Mouse (Mus musculus) kidney, adult 9 months (tissue): ENCODE results near the gene Cela1.

Experiments used
- DNase-seq: peaks from one replicate; pipeline ENCODE4 v3.0.0; 2022

Cela1 gene

DNA sequence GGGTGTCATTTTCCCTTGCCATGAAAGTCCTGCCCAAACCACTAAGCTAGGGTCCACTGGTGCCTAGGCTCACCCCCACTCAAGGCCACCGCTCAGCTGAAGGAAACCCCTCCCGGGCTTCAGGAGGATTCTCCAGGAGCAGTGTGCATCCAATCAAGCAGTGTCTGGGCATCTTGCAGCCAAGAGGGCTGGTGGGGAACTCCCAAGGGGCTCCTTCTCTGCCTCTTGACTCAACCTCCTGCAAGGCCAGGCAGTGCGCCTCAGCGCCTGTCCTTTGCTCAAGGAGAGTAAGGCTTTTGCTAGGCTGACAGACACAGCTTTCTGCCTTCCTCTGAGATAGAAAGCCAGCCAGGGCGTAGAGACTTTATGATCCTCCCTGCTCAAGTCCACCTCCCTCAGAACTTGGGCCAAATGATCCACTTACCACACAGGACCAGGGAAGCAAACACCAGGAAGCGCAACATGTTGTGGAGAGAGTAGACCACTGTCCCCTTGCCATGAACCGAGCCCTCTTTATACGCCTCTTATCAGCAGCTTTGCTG lies at the start of gene Cela1:
Gene Cela1, minus strand, starts transcription at position 492 of the 542 bp plus-strand sequence.
- no peak for DNase-seq

DNA sequence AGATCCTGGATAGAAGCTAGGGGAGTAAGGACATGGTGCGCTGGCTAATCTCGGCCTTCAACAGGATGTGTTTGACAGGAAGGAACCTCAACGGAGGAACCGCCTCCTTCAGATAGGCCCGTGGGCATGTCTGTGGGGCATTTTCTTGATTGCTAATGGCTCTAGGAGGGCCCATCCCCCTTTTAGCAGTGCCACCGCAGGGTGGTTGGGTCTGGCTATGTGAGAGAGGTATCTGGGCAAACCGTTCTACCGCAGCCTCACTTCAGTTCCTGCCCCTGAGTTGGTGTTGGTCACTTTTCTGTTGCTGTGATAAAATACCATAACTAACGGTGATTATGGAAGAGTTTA lies 48.2 kb upstream of the Cela1 start:
- DNase-seq: no peak

DNA sequence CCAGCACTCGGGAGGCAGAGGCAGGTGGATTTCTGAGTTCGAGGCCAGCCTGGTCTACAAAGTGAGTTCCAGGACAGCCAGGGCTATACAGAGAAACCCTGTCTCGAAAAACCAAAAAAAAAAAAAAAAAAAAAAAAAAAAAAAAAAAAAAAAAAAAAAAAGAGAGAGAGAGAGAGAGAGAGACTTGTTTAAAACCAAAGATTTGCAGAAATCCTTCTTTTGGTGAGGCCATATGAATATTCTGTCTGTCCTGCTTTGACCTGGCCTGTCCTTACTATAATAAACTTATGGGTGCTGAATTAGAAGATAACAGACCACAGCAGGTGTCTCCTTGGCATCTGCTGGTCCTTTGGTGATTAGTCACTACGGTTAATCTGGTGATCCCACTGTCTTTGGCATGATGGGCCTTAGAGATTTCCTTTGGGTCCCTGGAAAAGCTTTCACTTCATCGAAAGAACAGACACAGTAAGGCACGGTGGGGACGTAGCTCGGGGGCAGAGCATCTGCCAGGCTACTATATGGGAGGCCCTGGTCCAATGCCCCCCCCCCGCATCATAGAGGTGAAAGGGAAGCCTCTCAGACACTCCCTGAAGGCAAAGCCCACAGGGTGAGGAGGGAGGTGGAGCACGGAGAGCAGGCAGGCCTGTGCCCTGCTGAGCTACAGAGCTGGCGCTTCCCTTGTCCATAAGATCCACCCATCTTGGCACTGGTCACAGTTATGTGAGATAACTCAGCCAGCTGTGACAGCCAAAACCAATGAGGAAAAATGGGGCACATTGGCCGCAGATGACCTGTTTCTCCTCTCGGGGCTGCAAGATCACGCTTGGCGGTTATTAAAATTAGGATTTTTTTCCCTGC lies 47.6 kb upstream of the Cela1 start:
- no peak for DNase-seq

DNA sequence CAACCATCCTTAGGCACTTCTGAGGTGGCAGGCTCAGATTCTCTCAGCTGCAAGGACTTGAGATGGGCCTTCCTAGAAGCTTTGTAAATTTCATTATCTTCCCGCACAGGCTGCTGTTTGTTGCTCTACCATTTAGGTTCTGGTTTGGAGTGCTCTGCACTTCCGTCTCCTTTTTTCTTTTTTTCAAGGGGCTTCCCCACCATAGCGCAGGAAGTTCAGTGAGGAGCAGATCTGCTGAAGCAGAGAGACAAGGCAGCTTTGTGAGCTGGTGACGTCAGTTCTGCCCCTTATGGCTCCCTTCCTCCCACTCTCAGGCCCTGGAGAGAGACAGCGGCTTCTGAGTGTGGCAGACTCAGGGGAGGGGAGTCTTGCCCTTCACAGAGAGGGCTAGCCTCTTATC lies 44.9 kb upstream of the Cela1 start:
- no peak for DNase-seq

DNA sequence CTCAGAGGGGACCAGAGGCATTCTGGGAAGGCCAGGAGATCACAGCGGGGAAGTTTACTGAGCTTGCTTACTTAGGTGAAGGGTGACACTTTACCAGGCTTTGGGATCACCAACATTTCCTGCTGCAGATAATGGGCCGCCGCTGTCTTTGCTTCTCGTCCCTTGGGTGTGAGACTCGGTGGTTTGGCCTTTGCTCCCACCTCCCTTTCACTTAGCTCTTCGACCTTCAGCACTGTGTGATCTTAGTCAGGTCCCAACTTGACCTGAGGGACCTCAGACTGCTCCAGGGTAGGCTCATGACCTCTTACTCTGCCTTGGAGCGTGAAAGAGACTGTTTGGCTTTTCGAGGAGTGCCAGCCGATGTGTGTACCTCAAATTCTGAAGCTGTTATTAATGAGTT lies 43.4 kb upstream of the Cela1 start:
- no peak for DNase-seq

DNA sequence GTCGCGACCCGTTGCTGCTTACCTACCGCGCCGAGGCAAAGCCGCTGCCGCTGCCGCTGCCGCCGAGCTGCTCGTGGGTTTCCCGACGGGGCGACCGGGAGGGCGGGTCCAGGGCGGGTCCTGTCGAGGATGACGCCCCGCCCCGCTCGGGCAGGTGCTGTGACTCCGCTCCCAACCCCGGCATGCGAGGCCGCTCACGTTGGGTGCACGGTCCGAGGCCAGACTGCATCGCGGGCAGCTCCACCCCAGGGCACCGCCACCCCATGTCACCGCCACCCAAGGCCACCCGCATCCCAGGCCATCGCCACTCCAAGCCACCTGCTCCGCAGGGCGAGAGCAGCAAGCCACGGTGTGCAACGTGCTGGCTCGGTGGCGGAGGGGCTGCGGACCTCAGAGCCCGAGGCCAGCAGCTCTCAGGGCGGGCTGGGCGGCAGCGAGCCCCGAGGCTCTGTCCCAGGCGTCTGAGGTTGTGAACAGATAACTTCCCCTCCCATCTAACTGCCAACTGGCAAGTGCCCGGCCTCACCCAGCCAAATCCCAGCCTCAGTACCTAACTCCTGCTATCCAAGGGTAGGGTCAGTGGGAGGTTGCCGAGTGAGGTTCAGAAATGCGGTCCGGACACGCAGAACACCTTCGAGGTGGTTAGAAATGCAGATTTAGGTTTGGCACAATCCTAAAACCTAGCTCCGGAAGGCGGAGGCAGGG lies 41.7 kb upstream of the Cela1 start, which contains the start of gene Galnt6:
Gene Galnt6, minus strand, starts transcription at position 96 of the 705 bp plus-strand sequence.
- no peak for DNase-seq

DNA sequence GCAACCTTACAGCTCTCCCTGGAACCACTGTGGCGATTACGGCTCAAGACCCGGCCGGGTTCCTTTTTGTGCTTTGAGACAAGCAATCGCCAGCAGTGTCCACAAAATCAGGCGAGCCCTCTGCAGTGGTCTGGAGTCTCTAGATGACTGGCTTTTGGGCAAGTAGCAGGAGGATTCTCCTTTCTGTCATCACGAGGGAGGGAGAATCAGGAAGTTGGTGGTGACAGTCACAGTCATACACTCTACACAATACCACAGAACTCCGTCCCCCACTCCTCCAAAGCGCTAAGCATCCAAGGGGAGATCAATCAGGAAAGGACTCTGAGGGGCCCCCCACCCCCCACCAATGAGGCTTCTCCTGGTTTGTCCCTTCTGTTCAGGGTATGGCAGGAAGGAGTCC lies 40.9 kb upstream of the Cela1 start:
- DNase-seq: no peak

DNA sequence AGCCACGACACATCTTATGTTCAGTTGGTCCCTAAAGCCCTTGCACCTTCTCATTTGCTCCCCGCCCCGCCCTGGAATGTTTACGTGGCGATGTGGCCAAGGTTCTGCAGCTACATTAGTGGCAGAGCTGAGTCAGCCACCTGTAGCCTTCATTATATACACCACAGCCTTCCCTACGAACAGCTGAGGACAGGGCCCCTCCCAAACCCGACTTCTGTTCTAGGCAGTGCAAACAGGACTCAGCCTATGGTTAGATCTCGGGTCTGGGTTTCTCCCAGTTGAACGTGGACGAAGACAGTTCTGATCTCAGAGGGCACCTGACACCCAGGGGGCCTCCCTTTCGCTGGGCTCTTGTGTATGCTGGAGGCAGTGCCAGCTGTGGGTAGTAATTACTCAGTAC lies 40.1 kb upstream of the Cela1 start:
- DNase-seq: no peak

DNA sequence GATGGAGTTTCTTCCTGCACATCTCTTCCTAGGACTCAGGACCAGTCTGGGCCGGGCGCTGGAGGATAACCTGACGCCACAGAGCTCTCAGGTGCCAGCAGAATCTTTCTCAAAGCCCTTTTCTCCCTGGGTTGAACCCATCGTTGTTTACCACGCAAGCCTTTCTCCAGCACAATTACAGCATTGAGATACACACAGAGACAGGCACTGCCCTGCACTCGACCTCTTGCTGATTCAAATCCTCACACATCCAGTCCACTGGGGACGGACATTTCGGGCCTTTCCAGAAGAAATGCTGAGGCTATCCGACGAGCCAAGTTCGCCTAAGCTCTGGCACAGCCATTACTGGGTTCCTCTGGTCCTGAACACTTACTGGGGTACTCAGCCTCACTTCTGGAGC lies 39.0 kb upstream of the Cela1 start:
- no peak for DNase-seq

DNA sequence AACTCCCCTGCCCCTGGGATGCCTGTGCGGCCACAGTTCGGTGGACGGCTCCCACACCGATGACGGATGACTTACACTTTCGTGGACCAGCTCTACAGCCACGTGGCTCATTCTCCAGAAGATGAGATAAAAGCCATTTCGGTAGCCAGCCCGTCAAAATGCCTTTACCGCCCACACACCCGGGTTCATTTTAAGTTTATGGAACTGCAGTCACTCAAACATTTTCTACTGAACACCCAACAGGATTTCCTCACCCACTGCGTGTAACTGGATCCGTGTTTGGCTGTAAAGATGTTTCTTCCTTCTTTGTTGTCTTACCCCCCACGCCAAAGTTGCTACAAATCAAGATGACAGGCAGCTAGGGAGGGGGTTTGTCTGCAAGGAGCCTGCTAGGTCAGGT lies 35.8 kb upstream of the Cela1 start:
- no peak for DNase-seq

DNA sequence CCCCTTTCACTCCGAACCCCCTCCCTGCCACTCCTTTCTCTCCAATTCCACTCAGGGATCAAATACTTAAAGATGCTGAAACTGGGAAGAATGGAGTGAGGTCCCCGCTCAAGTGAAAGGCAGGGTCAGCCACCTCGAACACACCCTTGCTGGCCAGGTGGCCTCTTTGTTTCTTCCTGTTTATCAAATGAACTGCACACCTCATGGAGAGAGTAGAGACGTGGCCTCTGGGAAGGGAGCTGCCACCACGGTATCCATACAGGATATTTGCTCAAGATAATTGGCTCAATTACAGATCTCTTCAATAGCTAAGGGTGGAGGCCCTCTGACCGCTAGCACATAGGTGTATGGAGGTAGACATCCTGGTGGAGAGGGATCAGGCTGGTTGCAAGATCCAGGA lies 34.8 kb upstream of the Cela1 start:
- no peak for DNase-seq

DNA sequence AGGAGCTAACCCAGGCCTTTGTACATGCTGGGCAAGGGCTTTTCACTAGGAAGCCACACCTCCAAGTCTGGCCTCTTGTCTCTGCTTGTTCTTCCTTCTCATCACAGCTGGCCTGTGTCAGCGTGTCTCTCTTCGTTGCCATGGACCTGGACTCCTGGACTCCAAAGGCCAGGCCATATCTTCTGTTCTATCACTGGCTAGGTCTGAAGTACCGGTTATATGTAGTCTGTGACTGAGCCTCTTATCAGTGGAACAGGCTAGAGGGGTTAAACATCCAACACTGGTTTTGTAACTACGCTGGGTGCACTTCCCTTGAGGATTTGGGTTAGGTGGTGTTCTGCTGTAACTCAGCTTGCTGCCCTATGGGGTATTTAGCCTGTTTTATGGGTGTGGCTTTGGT lies 34.3 kb upstream of the Cela1 start:
- DNase-seq: no peak

DNA sequence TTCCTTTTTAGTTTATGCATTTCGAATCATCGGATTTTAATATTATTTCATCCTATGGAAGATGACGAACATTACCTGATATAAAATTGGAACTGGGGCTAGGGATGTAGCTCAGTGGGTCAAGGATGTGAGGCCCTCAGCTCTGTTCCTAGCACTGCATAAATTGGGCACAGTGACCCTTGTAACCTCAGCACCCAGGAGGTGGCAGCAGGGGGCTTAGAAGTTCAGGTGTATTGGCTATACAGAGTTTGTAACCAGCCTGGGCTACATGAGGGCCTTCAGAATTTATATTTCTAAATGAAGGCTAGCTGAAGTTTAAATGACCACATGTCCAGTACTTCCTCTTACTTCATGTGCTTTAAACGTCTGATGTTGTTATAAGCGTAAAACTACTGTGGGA lies 33.7 kb upstream of the Cela1 start:
- no peak for DNase-seq

DNA sequence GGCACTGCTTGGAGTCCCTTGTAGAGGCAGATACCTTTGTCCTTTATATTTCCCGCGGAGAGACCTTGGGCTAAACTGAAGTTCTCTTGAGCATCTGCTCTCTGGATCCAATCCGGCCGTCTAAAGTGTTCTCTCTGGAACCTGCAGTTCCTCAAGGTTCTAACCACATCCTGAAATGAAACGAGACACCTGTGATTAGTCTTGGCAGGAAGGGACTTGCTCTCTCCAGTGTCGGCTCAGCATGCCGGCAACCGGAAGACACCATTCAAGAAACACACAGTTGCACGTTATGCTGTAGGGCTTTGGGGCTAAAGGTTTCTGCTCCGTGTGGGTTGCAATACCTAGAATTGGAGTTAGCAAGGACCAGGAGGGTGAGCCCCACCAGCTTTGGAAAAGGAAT lies 32.3 kb upstream of the Cela1 start:
- no peak for DNase-seq

DNA sequence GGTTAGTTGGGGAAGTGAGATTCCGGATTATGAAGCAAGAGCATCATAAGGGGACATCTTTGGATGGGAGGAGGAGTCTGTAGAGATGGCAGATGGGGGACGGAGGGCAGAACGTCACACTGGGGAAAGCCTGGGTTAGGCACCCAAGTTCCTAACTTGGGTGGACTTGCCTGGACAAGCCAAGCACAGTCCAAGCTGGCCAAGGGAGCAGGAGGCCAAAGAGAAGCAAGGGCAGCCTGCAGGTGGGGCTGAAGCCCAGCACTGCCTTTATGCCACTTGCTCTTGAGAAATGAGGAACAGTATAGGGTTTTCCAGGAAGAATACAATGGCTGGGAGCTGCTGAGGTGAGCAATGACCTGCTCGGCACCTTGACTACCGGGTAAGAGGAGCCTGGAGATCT lies 31.5 kb upstream of the Cela1 start:
- DNase-seq: no peak

DNA sequence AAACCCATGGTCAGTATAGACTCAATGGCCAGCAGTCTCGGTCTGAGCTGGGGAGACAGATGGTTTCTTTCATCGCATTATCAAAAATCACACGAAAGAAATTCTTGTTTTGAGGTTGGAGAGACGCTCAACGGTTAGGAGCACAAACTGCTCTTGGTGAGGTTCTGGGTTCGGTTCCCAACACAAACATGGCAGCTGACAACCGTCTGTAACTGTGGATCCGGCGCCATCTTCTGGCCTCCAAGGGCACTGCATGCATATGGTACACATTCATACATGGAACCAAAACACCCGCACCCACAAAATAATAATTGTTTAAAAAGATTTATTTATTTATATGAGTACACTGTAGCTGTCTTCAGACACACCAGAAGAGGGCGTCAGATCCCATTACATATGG lies 30.9 kb upstream of the Cela1 start:
- DNase-seq: no peak

DNA sequence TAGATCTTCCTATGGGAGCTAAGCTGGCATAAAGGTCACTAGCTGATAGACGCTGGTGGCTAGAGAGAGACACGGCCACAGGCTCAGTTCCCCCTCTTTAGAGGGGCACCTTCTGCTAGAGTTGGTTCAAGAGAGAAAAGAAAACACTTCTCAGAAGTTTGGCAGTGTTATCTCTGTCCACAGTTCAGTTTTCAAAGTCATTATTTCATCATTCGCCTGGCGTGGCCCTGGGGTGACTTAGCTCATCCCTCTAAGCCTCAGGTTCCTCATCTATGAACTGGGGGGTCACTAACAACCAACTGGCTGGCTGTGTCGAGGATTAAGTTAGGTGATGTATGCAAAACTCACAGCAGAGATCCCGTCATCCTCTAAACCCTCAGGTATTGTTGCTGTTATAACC lies 30.2 kb upstream of the Cela1 start:
- no peak for DNase-seq

DNA sequence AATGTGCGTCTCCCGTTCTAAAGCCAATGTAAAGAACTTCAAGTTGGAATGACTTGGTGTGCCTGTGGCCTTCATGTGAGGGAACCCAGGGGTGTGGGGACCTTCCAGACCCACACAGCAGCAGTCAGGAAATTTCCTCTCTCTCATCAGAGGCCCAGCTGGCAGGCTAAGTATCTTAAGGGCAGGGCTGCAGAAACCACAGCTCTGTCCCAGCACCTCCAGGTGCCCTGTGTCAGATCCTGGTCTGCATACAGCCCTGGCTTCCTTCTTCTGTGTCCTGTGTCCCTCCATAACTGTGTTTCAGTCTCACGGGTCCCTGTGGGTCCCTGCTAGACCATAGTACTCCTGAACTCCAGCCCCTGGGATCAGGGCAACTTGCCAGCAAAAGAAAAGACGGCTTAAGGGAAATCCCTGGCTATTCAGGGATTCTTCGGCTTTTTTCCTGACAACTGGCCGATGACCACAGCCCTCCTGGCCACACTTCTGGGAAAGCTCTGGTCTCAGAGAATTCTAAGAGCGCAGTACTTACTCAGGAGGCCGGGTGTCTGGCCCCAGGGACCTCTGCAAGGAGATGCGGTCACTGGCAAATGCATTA lies 27.8 kb upstream of the Cela1 start:
- no peak for DNase-seq

DNA sequence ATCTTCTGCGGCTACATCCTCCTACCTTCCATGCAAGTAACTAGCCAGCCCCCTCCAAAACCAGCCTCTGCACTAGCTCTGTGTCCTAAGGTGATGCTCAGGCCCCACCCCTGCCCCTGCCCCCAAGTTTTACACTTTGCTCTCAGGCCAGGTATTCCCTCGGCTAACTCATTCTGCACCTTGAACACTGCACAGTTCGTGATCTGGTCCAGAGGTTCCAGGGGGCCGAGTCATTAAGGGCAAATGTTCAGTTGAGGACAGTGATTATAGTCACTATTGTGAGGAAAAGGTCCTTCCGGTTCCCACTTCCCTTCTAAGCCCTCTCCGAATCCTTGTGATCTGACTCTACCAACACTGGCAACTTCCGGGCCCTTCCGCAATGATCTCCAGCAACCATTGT lies 26.7 kb upstream of the Cela1 start:
- peak; percentile 51 for DNase-seq

DNA sequence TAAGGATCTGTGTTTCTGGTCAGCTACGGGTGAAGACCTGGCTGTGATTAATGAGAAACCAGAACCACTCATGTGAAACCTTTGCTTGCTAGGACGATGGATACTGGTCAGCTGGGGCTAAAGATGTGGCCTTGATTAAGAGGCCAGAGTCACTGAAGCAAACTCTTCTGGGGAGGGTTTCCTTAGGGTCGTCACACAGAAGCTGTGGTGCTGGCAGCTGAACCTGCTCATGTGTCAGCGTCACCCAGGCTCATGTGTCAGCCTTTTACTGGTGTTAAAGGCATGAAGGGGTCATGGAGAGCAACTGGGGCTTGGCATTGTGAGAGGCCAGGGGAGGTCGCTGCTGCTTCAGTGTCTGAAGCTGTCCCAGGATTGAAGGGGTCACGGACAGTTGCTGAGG lies 23.1 kb upstream of the Cela1 start:
- peak; percentile 83 for DNase-seq

DNA sequence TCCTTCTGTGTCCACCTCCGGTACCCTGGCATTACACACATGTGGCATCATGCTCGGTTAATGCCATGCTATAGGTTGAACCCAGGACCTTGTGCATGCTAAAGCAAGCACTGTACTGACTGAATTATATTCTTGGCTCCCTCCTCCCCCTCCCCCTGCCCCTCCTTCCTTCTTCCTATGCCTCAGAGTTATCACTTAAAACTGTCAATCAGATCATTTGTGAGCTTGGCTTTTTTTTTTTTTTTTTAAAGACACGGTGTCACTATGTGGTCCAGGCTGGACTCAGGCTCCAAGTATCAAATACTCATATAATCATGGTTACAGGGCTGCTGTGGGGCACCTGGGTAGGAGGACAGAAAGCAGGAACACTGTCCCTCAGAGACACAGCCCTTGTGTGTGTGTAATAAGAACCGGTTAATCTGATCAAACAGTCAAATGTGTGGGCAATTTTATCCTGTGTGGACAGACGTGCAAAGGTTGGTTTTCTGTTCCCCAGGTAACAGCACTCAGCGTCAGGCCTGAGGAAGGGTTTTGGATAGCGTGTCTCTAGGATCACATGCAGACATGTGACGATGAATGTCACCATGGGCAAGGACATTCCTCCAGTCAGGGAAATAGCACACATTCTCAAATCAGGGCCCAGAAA lies 20.8 kb upstream of the Cela1 start:
- no peak for DNase-seq

DNA sequence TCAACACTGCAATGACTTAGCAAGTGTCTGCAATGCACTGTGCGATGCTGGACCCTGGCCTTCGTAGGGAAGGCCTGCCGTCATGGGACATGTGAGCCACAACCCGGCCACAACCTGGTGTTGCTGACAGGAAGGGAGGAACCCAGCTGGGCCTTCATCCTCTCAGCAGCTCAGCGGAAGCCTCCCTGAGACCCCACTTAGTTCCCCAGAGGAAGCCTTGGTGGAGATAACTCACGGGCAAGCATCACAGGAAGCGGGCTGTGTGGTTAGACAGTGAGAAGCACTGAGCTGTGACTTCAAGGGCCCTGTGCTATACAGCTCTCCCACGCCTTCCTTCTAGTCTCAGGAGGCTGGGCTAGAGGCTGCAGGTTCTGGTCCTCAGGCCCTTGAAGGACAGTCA lies 18.5 kb upstream of the Cela1 start:
- no peak for DNase-seq

DNA sequence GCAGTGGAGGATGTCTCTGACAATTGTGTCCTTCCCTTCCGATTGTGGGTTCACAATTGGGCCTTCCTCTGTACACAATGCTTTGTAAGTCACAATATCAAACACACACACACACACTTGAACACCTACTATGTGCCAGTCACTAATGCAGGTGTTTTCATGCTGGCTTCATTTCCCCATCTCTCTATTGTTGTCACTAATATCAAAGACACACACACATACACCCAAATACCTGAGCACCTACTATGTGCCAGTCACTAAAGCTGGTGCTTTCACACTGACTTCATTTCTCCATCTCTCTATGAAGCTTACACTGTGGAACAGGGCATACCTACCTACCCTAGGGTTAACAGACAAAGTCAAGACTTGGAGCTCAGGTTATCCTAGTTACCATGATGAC lies 17.7 kb upstream of the Cela1 start:
- no peak for DNase-seq
